Mouse (Mus musculus) megakaryocyte, embryonic 14.5 days (primary cell): Measurements from ENCODE around the gene Lrrc10b.

Source experiments
- FLI1 ChIP-seq: IDR thresholded peaks from 2 replicates; pipeline ENCODE4 v1.6.1; 2012; ENCODE audit warnings: low read length, inconsistent platforms, mixed read lengths
- GATA1 ChIP-seq: IDR thresholded peaks from 3 replicates; pipeline ENCODE4 v1.6.1; 2012; ENCODE audit warnings: mixed read lengths, low read length, inconsistent platforms, borderline replicate concordance

DNA sequence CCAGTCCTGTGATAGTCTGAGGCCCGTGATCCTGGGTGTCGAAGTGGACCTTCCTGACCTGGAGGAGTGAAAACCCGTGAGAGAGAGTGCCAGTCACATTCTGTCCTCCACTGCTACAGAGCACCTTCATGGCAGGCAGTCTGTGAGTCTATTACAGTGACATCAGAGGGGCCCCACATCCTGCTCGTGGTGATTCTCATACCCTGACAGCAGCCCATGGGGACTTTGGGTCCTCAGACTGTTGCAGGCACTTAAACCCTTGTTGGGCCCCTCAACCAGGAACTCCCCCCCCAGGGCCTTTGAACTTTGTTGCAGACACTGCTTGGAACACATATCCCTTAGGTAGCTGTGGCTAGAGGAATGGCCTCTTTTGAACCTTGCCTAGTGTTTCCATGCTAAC, 22.3 kb upstream of the Lrrc10b start:
- TF ChIP-seq GATA1 = no peak
- TF ChIP-seq FLI1 = no peak
